Mouse (Mus musculus) right cerebral cortex, postnatal 10 days (tissue): ENCODE measurements around the gene Trim56.
"Not testable (repeated sequence)": the region's sequence is repeated elsewhere in the genome, so short reads cannot be mapped to it uniquely, and the experiment has no call there.

ENCODE experiments used
- DNase-seq, 2 experiments: peaks; one replicate each; pipeline ENCODE4 v3.0.0; 2021; ENCODE audit warnings: low spot score in 2 of 2

The Trim56 gene

GRCm38 (mm10) chr5:137115866-137116847 lies at the start of gene Trim56:
Gene Trim56, minus strand, starts transcription at chr5:137116209.
- DNase-seq = peak in 1 of 2 experiments; percentile 47

GRCm38 (mm10) chr5:137161853-137162252 lies 45.8 kb upstream of the Trim56 start:
- no peak for DNase-seq

- peak in 1 of 2 experiments; percentile 39 for DNase-seq
Measured at GRCm38 (mm10) chr5:137159461-137159860, 43.5 kb upstream of the Trim56 start.

- no peak for DNase-seq
Measured at GRCm38 (mm10) chr5:137153289-137153688, 37.3 kb upstream of the Trim56 start.

- no peak for DNase-seq
Measured at GRCm38 (mm10) chr5:137152623-137153022, 36.6 kb upstream of the Trim56 start.

- DNase-seq = not testable (repeated sequence)
Measured at GRCm38 (mm10) chr5:137149272-137149882, 33.4 kb upstream of the Trim56 start, which contains the start of gene Muc3. Gene Muc3, minus strand, starts transcription at chr5:137149322.

GRCm38 (mm10) chr5:137140836-137141235 lies 24.8 kb upstream of the Trim56 start:
- no peak for DNase-seq

GRCm38 (mm10) chr5:137138977-137139376 lies 23.0 kb upstream of the Trim56 start:
- no peak for DNase-seq

GRCm38 (mm10) chr5:137134959-137135358 lies 18.9 kb upstream of the Trim56 start:
- no peak for DNase-seq

GRCm38 (mm10) chr5:137131490-137131889 lies 15.5 kb upstream of the Trim56 start:
- DNase-seq = peak in 1 of 2 experiments; percentile 66

GRCm38 (mm10) chr5:137129281-137129680 lies 13.3 kb upstream of the Trim56 start:
- no peak for DNase-seq

- no peak for DNase-seq
Measured at GRCm38 (mm10) chr5:137123516-137123915, 7.5 kb upstream of the Trim56 start.

- peak; percentile 74 to 86 for DNase-seq
Measured at GRCm38 (mm10) chr5:137122686-137123193, 6.7 kb upstream of the Trim56 start.

GRCm38 (mm10) chr5:137121280-137121679 lies 5.3 kb upstream of the Trim56 start:
- no peak for DNase-seq

GRCm38 (mm10) chr5:137118878-137119277 lies 2.9 kb upstream of the Trim56 start:
- DNase-seq = no peak

GRCm38 (mm10) chr5:137117994-137118393 lies 2.0 kb upstream of the Trim56 start:
- DNase-seq = not testable (repeated sequence)

GRCm38 (mm10) chr5:137116987-137117386 lies 978 bp upstream of the Trim56 start:
- no peak for DNase-seq

GRCm38 (mm10) chr5:137114891-137115561 lies 983 bp downstream of the Trim56 start:
- DNase-seq = no peak

GRCm38 (mm10) chr5:137111542-137112408 lies 4.2 kb downstream of the Trim56 start:
- no peak for DNase-seq

GRCm38 (mm10) chr5:137110863-137111262 lies 5.1 kb downstream of the Trim56 start:
- no peak for DNase-seq
